Mouse (Mus musculus): ENCODE data around the gene Zbtb1.

DNA sequence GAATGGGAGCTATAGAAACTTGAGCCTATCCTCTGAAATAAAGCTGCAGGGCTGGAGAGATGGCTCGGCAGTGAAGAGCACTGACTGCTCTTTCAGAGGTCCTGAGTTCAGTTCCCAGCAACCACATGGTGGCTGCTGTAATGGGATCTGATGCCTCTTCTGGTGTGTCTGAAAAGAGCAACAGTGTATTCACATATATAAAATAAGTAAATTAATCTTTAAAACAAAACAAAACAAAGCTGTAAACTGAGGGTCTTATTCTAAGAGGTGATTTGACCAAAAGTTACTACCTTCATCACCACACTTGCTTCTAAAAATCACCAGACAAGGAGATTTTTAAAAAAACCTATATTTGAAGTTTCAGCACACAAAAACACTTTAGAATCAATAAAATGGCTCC is 9.2 kb upstream of the Zbtb1 start:
- TF ChIP-seq CTCF (IDR thresholded peaks at IDR 0.05; ENCODE audit: borderline replicate concordance, extremely low read depth, insufficient read depth, insufficient read length) (no peak), POLR2A (IDR thresholded peaks at IDR 0.05; ENCODE audit: borderline replicate concordance, extremely low read depth, insufficient read depth, insufficient read length, poor library complexity, severe bottlenecking) (no peak)

Data from brain, embryonic 14.5 days (tissue).